Mouse (Mus musculus): ENCODE data around the gene Pex1. TPM values are rescaled to one million over a fixed set of nuclear protein-coding genes. Genes with fewer than 3 reads are reported as not detected.

The Pex1 gene
- 19.2 and 19.8 TPM in 2 replicates for polyA plus RNA-seq (2014; fragmentation: Nextera tagmentation; extraction: Ambion mirVana)

GRCm38 (mm10) chr5:3595693-3596398 lies at the start of gene Pex1:
Pex1 (plus strand) TSS chr5:3596066.
- H3K27ac ChIP-seq (ENCODE audit: low read length) = peak within 1 kb of the TSS; percentile 56; the same call in 1 of the 2 replicates

GRCm38 (mm10) chr5:3546226-3546625 lies 49.6 kb upstream of the Pex1 start:
- Histone ChIP-seq H3K27ac (ENCODE audit: low read length) (no peak overlapping the region), H3K4me2 (replicated peaks; ENCODE audit: low read depth, low read length) (no peak overlapping the region), H3K4me3 (ENCODE audit: low read depth, low read length) (no peak overlapping the region), H3K9ac (replicated peaks; ENCODE audit: low read depth, low read length) (no peak overlapping the region), H3K36me3 (ENCODE audit: control insufficient read depth, insufficient read depth, low read length) (no peaks in the 10 kb centered on the region), H3K27me3 (ENCODE audit: control insufficient read depth, insufficient read depth, low read length) (no peaks in the 10 kb centered on the region), H3K4me1 (ENCODE audit: control insufficient read depth, insufficient read depth, low read length) (peaks cover 8% of the 10 kb centered on the region), H3K9me3 (ENCODE audit: control insufficient read depth, low read depth, low read length) (no peaks in the 10 kb centered on the region)
- no peak for ATAC-seq (ENCODE audit: insufficient number of reproducible peaks, insufficient read depth, low FRiP score, low read depth)
- WGBS = 79% methylated on average over 1 of the region's 1 CpGs

More at GRCm38 (mm10) chr5:3595693-3596398, at the start of gene Pex1:
- H3K4me2 ChIP-seq (replicated peaks; ENCODE audit: low read depth, low read length) = peak within 1 kb of the TSS; percentile 66
- H3K27me3 ChIP-seq (ENCODE audit: control insufficient read depth, insufficient read depth, low read length) = no peaks in the 10 kb centered on the region
- H3K9me3 ChIP-seq (ENCODE audit: control insufficient read depth, low read depth, low read length) = no peaks in the 10 kb centered on the region
- H3K9ac ChIP-seq (replicated peaks; ENCODE audit: low read depth, low read length) = peak within 1 kb of the TSS; percentile 41; the same call in 1 of the 2 replicates
- WGBS = under 1% methylated on average over 50 of the region's 50 CpGs
- peak within 1 kb of the TSS; percentile 84 for H3K4me3 ChIP-seq (ENCODE audit: low read depth, low read length)
- peaks cover 7% of the 10 kb centered on the region for H3K4me1 ChIP-seq (ENCODE audit: control insufficient read depth, insufficient read depth, low read length)
- peak; percentile 97 for ATAC-seq (ENCODE audit: insufficient number of reproducible peaks, insufficient read depth, low FRiP score, low read depth)
- peaks cover 7% of the 10 kb centered on the region; the same call in 1 of the 2 replicates for H3K36me3 ChIP-seq (ENCODE audit: control insufficient read depth, insufficient read depth, low read length)

- H3K27ac ChIP-seq (ENCODE audit: low read length) = no peak overlapping the region
- 90% methylated on average over 1 of the region's 1 CpGs for WGBS
- ATAC-seq (ENCODE audit: insufficient number of reproducible peaks, insufficient read depth, low FRiP score, low read depth) = no peak
These were observed 44.4 kb upstream of the Pex1 start for GRCm38 (mm10) chr5:3551481-3551880.

GRCm38 (mm10) chr5:3554198-3554597 lies 41.7 kb upstream of the Pex1 start:
- 77% methylated on average over 2 of the region's 2 CpGs for WGBS
- H3K4me1 ChIP-seq (ENCODE audit: control insufficient read depth, insufficient read depth, low read length) = no peaks in the 10 kb centered on the region
- H3K9me3 ChIP-seq (ENCODE audit: control insufficient read depth, low read depth, low read length) = no peaks in the 10 kb centered on the region
- H3K4me2 ChIP-seq (replicated peaks; ENCODE audit: low read depth, low read length) = no peak overlapping the region
- H3K9ac ChIP-seq (replicated peaks; ENCODE audit: low read depth, low read length) = no peak overlapping the region
- no peak overlapping the region for H3K4me3 ChIP-seq (ENCODE audit: low read depth, low read length)
- H3K27me3 ChIP-seq (ENCODE audit: control insufficient read depth, insufficient read depth, low read length) = no peaks in the 10 kb centered on the region
- no peak for ATAC-seq (ENCODE audit: insufficient number of reproducible peaks, insufficient read depth, low FRiP score, low read depth)
- no peak overlapping the region for H3K27ac ChIP-seq (ENCODE audit: low read length)
- peaks cover 37% of the 10 kb centered on the region for H3K36me3 ChIP-seq (ENCODE audit: control insufficient read depth, insufficient read depth, low read length)

More at GRCm38 (mm10) chr5:3551481-3551880, 44.4 kb upstream of the Pex1 start:
- Histone ChIP-seq H3K9ac (replicated peaks; ENCODE audit: low read depth, low read length) (no peak overlapping the region), H3K4me1 (ENCODE audit: control insufficient read depth, insufficient read depth, low read length) (no peaks in the 10 kb centered on the region), H3K27me3 (ENCODE audit: control insufficient read depth, insufficient read depth, low read length) (no peaks in the 10 kb centered on the region), H3K4me2 (replicated peaks; ENCODE audit: low read depth, low read length) (no peak overlapping the region), H3K4me3 (ENCODE audit: low read depth, low read length) (no peak overlapping the region), H3K9me3 (ENCODE audit: control insufficient read depth, low read depth, low read length) (no peaks in the 10 kb centered on the region), H3K36me3 (ENCODE audit: control insufficient read depth, insufficient read depth, low read length) (peaks cover 20% of the 10 kb centered on the region)

GRCm38 (mm10) chr5:3571266-3571665 lies 24.6 kb upstream of the Pex1 start, which contains the start of gene 1700109H08Rik:
1700109H08Rik (plus strand) TSS chr5:3571566.
- 94% methylated on average over 4 of the region's 4 CpGs for WGBS
- ATAC-seq (ENCODE audit: insufficient number of reproducible peaks, insufficient read depth, low FRiP score, low read depth) = no peak
- Histone ChIP-seq H3K27me3 (ENCODE audit: control insufficient read depth, insufficient read depth, low read length) (no peaks in the 10 kb centered on the region), H3K4me1 (ENCODE audit: control insufficient read depth, insufficient read depth, low read length) (no peaks in the 10 kb centered on the region), H3K4me2 (replicated peaks; ENCODE audit: low read depth, low read length) (no peak within 1 kb of the TSS), H3K36me3 (ENCODE audit: control insufficient read depth, insufficient read depth, low read length) (peaks cover 64% of the 10 kb centered on the region), H3K9me3 (ENCODE audit: control insufficient read depth, low read depth, low read length) (no peaks in the 10 kb centered on the region), H3K4me3 (ENCODE audit: low read depth, low read length) (no peak within 1 kb of the TSS), H3K9ac (replicated peaks; ENCODE audit: low read depth, low read length) (no peak within 1 kb of the TSS), H3K27ac (ENCODE audit: low read length) (no peak within 1 kb of the TSS)

- Histone ChIP-seq H3K27ac (ENCODE audit: low read length) (no peak overlapping the region), H3K27me3 (ENCODE audit: control insufficient read depth, insufficient read depth, low read length) (no peaks in the 10 kb centered on the region), H3K4me1 (ENCODE audit: control insufficient read depth, insufficient read depth, low read length) (no peaks in the 10 kb centered on the region), H3K9me3 (ENCODE audit: control insufficient read depth, low read depth, low read length) (no peaks in the 10 kb centered on the region), H3K36me3 (ENCODE audit: control insufficient read depth, insufficient read depth, low read length) (peaks cover 75% of the 10 kb centered on the region), H3K4me2 (replicated peaks; ENCODE audit: low read depth, low read length) (no peak overlapping the region), H3K4me3 (ENCODE audit: low read depth, low read length) (no peak overlapping the region), H3K9ac (replicated peaks; ENCODE audit: low read depth, low read length) (no peak overlapping the region)
- ATAC-seq (ENCODE audit: insufficient number of reproducible peaks, insufficient read depth, low FRiP score, low read depth) = no peak
- WGBS = 97% methylated on average over 2 of the region's 2 CpGs
These were observed 21.0 kb upstream of the Pex1 start for GRCm38 (mm10) chr5:3574825-3575224.

- Histone ChIP-seq H3K4me2 (replicated peaks; ENCODE audit: low read depth, low read length) (no peak overlapping the region), H3K27ac (ENCODE audit: low read length) (no peak overlapping the region), H3K36me3 (ENCODE audit: control insufficient read depth, insufficient read depth, low read length) (peaks cover 68% of the 10 kb centered on the region), H3K4me1 (ENCODE audit: control insufficient read depth, insufficient read depth, low read length) (no peaks in the 10 kb centered on the region), H3K9me3 (ENCODE audit: control insufficient read depth, low read depth, low read length) (no peaks in the 10 kb centered on the region), H3K27me3 (ENCODE audit: control insufficient read depth, insufficient read depth, low read length) (no peaks in the 10 kb centered on the region), H3K9ac (replicated peaks; ENCODE audit: low read depth, low read length) (no peak overlapping the region), H3K4me3 (ENCODE audit: low read depth, low read length) (no peak overlapping the region)
- ATAC-seq (ENCODE audit: insufficient number of reproducible peaks, insufficient read depth, low FRiP score, low read depth) = no peak
- 89% methylated on average over 2 of the region's 2 CpGs for WGBS
These were observed 17.9 kb upstream of the Pex1 start for GRCm38 (mm10) chr5:3577939-3578338.

GRCm38 (mm10) chr5:3579066-3579465 lies 16.8 kb upstream of the Pex1 start:
- no peaks in the 10 kb centered on the region for H3K9me3 ChIP-seq (ENCODE audit: control insufficient read depth, low read depth, low read length)
- H3K9ac ChIP-seq (replicated peaks; ENCODE audit: low read depth, low read length) = no peak overlapping the region
- WGBS = 95% methylated on average over 7 of the region's 7 CpGs
- no peak overlapping the region for H3K4me3 ChIP-seq (ENCODE audit: low read depth, low read length)
- no peak overlapping the region for H3K27ac ChIP-seq (ENCODE audit: low read length)
- ATAC-seq (ENCODE audit: insufficient number of reproducible peaks, insufficient read depth, low FRiP score, low read depth) = no peak
- H3K4me2 ChIP-seq (replicated peaks; ENCODE audit: low read depth, low read length) = no peak overlapping the region
- no peaks in the 10 kb centered on the region for H3K4me1 ChIP-seq (ENCODE audit: control insufficient read depth, insufficient read depth, low read length)
- H3K27me3 ChIP-seq (ENCODE audit: control insufficient read depth, insufficient read depth, low read length) = no peaks in the 10 kb centered on the region
- H3K36me3 ChIP-seq (ENCODE audit: control insufficient read depth, insufficient read depth, low read length) = peaks cover 67% of the 10 kb centered on the region
